Mouse (Mus musculus) megakaryocyte, embryonic 14.5 days (primary cell): ENCODE measurements around the gene Rab2b. TPM values are rescaled to one million over a fixed set of nuclear protein-coding genes. Genes with fewer than 3 reads are reported as not detected.

ENCODE experiments used
- H3K27me3 ChIP-seq: replicated peaks from 2 replicates; pipeline ENCODE3; 2012; ENCODE audit warnings: inconsistent platforms
- H3K36me3 ChIP-seq: replicated peaks from 2 replicates; pipeline ENCODE3; 2012; ENCODE audit warnings: low read length, inconsistent platforms, mixed read lengths
- H3K4me1 ChIP-seq: 2 replicates; pipeline ENCODE4 v1.6.1; 2012; ENCODE audit warnings: inconsistent platforms
- H3K4me3 ChIP-seq: replicated peaks from 2 replicates; pipeline ENCODE3; 2012; ENCODE audit warnings: moderate library complexity, mild to moderate bottlenecking, inconsistent platforms
- H3K9me3 ChIP-seq: 2 replicates; pipeline ENCODE4 v1.6.1; 2012; ENCODE audit warnings: inconsistent platforms
- FLI1 ChIP-seq: IDR thresholded peaks from 2 replicates; pipeline ENCODE4 v1.6.1; 2012; ENCODE audit warnings: low read length, inconsistent platforms, mixed read lengths
- GATA1 ChIP-seq: IDR thresholded peaks from 3 replicates; pipeline ENCODE4 v1.6.1; 2012; ENCODE audit warnings: mixed read lengths, low read length, inconsistent platforms, borderline replicate concordance
- polyA plus RNA-seq: library from polyadenylated mRNA; stranded (reverse); fragments of >175 nt; gene quantifications from 2 replicates; pipeline ENCODE4 v1.2.3, GENCODE M21; 2012; ENCODE audit warnings: low replicate concordance; ENCODE audit not compliant: insufficient read depth

Rab2b gene
- 0.45 and 1.5 TPM in 2 replicates for polyA plus RNA-seq

DNA sequence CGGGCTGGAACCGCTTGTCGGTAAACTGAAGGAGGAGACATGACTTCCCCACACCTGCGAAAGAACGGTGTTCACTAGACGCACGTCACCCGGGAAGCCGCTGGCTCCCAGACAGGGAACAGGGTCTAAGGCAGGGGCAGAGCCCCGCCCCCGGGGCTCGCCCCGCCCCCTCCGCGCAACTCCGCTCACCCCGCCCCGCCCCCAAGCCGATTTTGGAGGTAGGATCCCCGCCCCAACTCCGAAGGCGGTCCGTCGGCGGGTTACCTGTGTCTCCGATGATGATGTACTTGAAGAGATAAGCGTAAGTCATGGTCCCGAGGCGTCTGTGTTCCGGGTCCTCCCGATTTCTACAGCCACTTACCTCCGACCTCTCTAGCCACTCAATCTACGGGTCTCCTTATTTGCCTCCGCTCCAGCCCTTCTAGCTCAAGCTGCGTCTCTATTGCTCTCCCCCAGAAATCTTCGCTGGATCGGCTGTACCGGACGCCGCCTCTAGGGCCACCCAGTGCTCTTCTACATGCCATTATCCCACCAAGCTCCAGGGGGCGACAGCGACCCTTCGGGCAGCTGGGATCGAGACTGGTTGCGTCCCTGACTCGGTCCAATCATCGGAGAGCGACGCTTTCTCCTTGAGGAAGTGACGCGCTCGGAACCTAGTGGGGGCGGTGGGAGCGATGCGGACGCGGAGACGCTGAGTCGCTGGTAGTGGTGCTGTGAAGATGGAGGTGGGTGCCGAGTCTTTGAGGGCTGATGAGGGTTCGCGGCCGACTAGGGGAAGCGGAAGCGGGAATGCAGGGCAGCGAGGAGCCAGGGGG is at the start of gene Rab2b, which contains the start of gene Tox4:
Rab2b (minus strand) TSS at position 614 of the 815 bp plus-strand sequence.
Tox4 (plus strand) TSS at position 215 of the 815 bp plus-strand sequence.
- Histone ChIP-seq H3K36me3 (peaks cover 30% of the 10 kb centered on the region), H3K4me1 (peaks cover 28% of the 10 kb centered on the region), H3K9me3 (no peaks in the 10 kb centered on the region), H3K27me3 (no peaks in the 10 kb centered on the region), H3K4me3 (peak within 1 kb of the TSS; percentile 98)
- TF ChIP-seq GATA1 (no peak), FLI1 (no peak)

DNA sequence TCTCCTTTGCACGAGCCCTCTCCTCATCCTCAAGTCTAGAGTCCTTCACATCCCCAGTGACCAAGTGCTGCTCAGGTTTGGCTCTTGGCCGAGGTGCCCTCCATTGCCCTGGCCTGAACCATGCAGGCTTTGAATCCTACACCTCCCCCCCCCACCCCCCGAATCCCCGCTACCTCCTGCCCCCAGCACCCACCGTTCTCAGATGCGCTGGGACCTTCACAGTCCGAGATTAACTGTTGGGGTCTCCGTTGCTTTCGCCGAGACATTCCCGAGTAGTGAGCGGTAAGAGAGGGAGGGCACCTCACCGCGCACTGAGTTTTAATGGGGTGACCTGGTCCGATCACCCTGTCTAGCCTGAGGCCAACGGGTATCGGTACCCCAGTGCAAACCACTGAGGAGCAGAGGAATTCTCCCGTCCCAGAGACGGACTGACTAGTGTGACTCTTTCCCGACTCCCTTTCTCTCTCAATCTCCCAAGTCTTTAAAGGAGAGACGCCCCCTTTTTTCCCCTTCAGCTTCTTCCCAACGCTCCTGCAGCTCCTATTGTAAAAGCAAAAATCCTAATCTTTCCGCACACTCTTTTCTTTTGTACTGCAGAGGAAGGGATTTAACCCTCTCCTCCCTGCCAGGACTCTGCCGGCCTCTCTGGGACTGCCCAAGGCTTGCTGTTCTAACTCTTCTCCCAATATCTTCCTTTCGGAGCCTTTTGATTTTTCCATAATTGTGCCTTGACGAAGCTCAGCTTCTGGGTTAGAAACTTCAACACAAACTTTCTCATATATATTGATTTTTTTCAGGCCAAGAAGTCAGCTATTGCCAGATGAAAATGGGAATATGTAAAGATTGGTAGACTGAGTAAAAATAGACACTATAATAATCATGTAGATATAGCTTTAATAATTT is 48.8 kb upstream of the Rab2b start, which contains the start of gene Sall2:
Sall2 (minus strand) TSS at position 853 of the 903 bp plus-strand sequence.
- Histone ChIP-seq H3K4me1 (peaks cover 17% of the 10 kb centered on the region), H3K27me3 (peaks cover 75% of the 10 kb centered on the region), H3K36me3 (no peaks in the 10 kb centered on the region), H3K9me3 (no peaks in the 10 kb centered on the region), H3K4me3 (peak within 1 kb of the TSS; percentile 87)
- TF ChIP-seq FLI1 (no peak), GATA1 (no peak)

DNA sequence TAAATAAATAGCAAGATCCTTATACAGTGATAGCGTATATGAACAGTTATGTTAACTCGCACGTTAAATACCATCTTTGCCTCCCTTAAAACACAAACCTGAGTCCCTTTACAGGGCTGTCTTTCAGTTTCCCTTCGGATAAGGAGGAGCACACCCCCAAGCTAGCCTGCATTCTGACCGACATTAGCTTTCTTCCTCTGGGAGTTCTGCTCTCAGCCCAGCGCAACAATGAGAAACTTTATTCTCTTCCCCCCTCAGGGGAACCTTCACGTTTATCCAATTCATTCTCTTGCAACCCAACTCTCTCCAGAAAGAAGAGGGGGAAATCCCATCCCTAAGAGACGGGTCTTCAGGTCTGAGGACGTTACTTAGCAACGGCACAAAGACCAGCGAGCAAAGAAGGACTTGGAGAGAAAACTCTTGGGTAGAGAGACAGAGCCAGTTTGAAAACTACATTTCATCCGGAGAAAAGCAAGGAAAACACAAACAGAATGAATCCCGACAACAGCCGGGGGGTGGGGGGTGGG is 48.1 kb upstream of the Rab2b start:
- Histone ChIP-seq H3K9me3 (no peaks in the 10 kb centered on the region), H3K4me1 (peaks cover 17% of the 10 kb centered on the region), H3K4me3 (peak overlapping the region; percentile 87), H3K27me3 (peaks cover 78% of the 10 kb centered on the region), H3K36me3 (no peaks in the 10 kb centered on the region)
- TF ChIP-seq FLI1 (no peak), GATA1 (no peak)

DNA sequence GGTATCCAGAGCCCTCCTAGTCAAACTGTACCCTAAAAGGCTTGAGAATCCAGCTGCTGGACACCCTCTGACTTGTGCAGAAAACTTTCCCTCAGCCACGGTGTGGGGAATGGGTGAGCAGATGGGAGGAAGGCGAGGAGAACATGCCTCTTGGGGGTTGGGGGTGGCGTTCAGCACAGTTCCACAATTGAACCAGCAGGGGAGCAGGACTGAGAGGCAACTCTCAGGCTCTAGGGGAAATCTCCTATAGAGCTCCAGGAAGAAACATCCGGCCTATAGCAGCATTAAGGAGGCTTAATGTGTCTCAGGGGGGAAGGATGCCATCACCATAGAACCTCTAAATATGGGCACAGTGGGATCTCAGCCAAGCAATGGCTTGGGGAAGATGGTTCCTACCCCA is 46.5 kb upstream of the Rab2b start:
- H3K27me3 ChIP-seq = peaks cover 72% of the 10 kb centered on the region

DNA sequence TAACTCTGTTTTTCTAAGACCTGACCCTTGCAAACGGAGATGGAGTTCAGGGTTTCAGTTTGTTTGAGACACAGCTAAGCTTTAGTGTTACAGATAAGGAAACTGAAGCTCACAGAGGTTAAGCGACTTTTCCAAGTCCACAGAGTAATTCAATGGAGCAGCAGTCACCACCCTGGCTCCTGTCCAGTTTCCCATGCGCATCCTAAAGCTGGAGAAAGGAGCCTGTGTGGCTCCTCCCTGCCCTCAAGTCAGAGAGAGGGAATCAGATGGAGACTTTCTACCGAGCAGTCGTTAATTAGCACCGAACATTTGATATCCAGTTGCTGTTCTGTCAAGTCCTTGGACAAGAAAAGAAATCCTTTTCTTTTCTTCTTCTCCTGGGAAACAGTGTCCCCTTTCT is 40.0 kb upstream of the Rab2b start:
- 0 out of 2 replicates have a peak, but pooled peaks cover 3% of the 10 kb centered on the region for H3K9me3 ChIP-seq
- no peak for TF ChIP-seq GATA1
- no peak for TF ChIP-seq FLI1
- peaks cover 56% of the 10 kb centered on the region for H3K27me3 ChIP-seq

More for the DNA sequence above, 46.5 kb upstream of the Rab2b start:
- no peaks in the 10 kb centered on the region for H3K36me3 ChIP-seq
- peaks cover 17% of the 10 kb centered on the region for H3K4me1 ChIP-seq
- H3K9me3 ChIP-seq = 0 out of 2 replicates have a peak, but pooled peaks cover 3% of the 10 kb centered on the region
- no peak overlapping the region for H3K4me3 ChIP-seq
- no peak for TF ChIP-seq FLI1
- TF ChIP-seq GATA1 = no peak

DNA sequence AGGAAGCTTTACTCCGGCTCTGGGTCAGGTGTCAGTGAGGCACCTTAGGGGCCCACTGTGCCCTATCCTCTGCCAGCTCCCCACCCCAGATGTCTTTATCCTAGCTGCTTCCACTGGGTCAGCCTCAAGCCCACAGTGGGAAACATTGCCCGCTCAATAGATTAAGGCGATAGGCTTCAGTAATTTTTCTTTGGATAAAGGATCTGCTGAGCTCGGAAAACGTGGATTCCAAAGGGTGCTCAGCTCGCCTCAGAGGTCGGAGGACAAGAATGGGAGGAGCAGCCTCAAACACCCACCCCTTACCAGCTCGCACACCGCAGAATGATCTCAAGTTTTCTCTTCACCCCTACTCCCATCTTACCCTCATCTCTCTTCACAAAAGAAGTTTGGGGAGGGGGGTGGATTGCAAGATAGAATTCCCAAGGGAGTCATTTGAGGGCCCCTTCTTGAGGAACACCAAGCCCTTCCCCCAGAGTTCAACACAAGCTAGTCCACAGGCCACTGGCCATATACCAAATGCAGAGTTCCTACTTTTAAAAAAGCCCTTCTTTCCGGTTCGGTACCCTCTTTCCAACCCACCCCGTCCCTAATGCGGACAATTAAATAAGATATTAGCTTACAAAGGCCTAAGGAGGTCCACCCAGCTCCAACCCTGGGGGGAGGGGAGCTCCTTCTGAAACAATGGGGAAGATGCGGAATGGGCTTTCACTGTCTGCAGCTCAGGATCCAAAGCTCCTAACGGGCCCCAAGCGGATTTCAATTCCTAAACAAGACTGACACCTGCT is 37.3 kb upstream of the Rab2b start:
- H3K4me3 ChIP-seq = peak overlapping the region; percentile 92
- no peaks in the 10 kb centered on the region for H3K9me3 ChIP-seq
- peaks cover 21% of the 10 kb centered on the region for H3K4me1 ChIP-seq
- TF ChIP-seq GATA1 (no peak), FLI1 (no peak)
- H3K27me3 ChIP-seq = peaks cover 62% of the 10 kb centered on the region
- no peaks in the 10 kb centered on the region for H3K36me3 ChIP-seq

More for the DNA sequence above, 40.0 kb upstream of the Rab2b start:
- Histone ChIP-seq H3K36me3 (no peaks in the 10 kb centered on the region), H3K4me1 (peaks cover 18% of the 10 kb centered on the region), H3K4me3 (no peak overlapping the region)

DNA sequence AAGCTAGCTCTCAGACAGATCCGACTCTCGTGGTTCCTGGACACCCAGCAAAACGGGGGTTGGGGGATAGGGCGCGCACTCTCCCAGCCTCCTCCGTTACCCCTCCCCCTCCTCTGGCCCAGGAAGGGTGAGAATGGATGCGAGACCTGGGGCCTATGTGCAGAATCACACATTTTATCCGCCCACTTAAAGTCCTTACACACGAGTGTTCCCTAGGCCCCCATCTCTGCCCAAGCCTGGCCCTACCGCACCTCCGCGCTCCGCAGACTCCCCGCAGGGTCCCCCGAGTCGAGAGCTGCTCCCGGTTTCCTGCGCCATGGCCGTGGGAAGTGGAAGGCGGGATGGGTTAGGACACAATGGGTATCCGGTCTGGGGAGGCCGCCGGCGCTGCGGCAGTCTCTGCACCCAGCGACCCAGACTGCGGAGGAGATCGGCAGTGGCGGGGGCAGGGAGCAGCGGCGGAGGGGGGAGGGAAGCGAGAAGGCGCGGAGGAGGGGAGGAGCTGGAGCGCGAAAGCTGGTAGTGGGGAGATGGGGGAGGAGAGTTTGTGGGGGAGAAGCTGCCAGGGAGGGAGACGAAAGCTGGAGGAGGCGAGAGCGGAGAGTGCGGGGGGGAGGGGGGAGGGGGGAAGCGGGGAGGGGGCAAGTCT is 36.6 kb upstream of the Rab2b start:
- TF ChIP-seq FLI1 = no peak
- TF ChIP-seq GATA1 = no peak
- Histone ChIP-seq H3K4me3 (peak overlapping the region; percentile 92), H3K4me1 (peaks cover 21% of the 10 kb centered on the region), H3K9me3 (no peaks in the 10 kb centered on the region), H3K27me3 (peaks cover 59% of the 10 kb centered on the region), H3K36me3 (no peaks in the 10 kb centered on the region)

DNA sequence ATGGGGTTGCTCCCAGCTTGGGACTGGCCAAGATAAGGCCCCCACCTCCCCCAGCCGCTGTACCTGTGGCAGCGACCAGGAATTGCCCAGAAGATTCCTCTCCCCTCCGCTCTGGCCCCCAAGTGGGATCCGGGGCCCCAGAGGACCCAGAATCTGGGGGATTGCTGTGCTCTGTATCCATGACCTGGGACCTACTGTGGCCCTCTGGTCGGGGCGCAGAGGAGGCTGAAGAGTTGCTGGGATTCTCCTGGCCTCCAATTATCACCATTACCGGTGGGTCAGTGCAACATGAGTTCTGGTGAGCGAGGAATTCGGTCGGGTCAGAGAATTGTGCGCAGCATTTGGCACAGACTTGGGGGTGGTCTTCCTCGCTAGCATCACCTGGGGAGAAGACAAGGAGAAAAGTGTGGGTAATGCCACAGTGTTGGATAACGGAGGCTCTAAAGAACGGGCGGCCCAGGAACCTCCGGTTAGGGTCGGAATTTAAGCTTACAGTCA is 36.0 kb upstream of the Rab2b start:
- TF ChIP-seq FLI1 (no peak), GATA1 (no peak)
- Histone ChIP-seq H3K9me3 (no peaks in the 10 kb centered on the region; the same call in 1 of the 2 replicates), H3K27me3 (peaks cover 59% of the 10 kb centered on the region), H3K4me1 (peaks cover 21% of the 10 kb centered on the region), H3K36me3 (no peaks in the 10 kb centered on the region), H3K4me3 (peak overlapping the region; percentile 92)
